Mouse (Mus musculus): ENCODE measurements around the gene Tmem91.

DNA sequence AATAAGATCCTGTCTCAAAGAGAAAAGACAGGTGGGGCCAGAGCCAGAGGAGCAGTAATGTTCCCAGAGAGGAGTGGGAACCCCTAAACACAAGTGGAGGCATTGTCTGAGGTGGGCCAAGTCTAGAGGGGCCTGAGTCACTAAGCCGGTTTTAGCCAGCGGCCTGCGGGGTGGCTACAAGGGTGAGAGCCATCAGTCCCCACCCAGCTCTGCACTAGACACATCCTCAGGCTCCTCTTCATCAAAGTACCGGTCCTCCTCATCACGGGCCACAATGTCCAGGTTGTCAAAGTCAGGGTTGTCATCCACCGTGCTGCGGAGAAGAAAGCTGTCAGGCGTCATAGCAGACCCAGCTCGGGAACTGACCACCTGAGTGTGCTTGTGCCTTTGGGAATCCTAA is 37.8 kb upstream of the Tmem91 start:
- TF ChIP-seq CTCF (conservative IDR thresholded peaks at IDR 0.05; ENCODE audit: low read length) (no peak), POU5F1 (IDR thresholded peaks at IDR 0.05; ENCODE audit: borderline replicate concordance, low read length) (no peak), NANOG (IDR thresholded peaks at IDR 0.05; ENCODE audit: borderline replicate concordance, low read length) (no peak)
